Mouse (Mus musculus): Measurements from ENCODE around the gene Sly. TPM values are rescaled to one million over a fixed set of nuclear protein-coding genes. Genes with fewer than 3 reads are reported as not detected.

Gene Sly
- not detected in 2 replicates for polyA plus RNA-seq (2012; rRNA removed)

GRCm38 (mm10) chrY:57186888-57187287, at the start of gene Sly:
TSS of gene Sly (plus strand) at chrY:57187188.

All from central nervous system, embryonic 11.5 days (tissue).